Mouse (Mus musculus): ENCODE results near the gene Sp2.

DNA sequence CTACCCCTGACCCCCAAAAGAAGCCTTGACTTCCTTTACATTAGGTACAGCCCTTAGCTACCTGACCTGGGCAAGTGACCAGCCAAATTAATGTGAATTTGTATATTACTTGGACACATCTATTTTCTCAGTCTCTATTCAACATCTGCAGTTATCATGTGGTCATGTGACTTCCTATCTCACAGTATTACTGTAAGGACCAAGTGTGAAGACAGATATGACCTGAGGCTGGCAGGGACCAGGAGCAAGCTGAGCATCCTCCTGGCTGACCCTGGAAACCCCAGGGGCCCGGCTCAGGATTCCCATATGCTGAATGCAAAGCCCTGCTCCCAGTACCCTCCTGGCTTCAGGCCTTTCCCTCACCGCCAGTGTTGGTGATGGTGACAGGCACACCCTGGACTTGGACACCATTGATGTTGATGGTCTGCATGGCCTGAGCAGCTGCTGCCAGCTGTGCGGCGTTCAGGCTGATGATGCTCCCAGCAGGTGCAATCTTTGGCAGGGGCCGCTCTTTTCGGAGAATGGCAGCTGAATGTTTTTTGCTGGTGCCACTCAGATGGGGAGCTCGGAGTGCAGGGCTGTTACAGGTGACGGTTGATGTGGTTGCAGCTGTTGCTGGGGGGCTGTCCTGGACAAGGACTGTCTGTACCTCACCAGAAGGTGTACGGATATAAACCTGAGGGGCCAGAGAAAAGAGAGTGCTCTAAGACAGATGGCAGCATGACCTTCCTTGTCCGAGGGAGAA, 25.5 kb downstream of the Sp2 start:
- TF ChIP-seq POLR2A (IDR thresholded peaks at IDR 0.05; ENCODE audit: insufficient read depth, low read depth, low read length) (no peak), CTCF (IDR thresholded peaks at IDR 0.05; ENCODE audit: insufficient read depth, low read depth, low read length) (no peak)
